Mouse (Mus musculus) colon, adult 2 months (tissue): ENCODE measurements around the gene Slc5a10. TPM values are rescaled to one million over a fixed set of nuclear protein-coding genes. Genes with fewer than 3 reads are reported as not detected.

Experiments used
- polyA plus RNA-seq: library from polyadenylated mRNA; depleted of rRNA; stranded (reverse); fragments of >200 nt; gene quantifications from 2 replicates; pipeline ENCODE4 v1.2.3, GENCODE M21; 2012; rRNA removed

The Slc5a10 gene
- polyA plus RNA-seq, result 0.10 TPM in 1 of 2 replicates, not detected in the other

DNA sequence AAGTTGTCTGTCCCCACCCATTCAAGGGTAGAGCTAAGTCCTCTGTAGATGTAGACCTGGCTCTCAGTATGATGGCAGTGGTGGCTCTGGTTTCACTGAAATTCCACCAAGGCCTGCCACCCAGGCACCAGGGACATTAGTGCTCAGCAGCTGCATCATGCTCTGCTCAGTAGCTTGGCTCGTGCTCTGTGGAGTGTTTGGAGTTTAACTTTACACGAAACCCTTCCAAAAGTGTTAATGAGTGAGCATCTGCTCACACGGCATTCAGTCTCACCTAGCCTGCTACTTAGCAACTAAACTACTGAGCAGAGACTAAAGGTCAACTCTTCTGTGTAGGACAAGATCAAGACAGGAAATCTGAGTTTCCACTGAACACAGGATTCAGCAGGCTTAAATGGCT is at the start of gene Slc5a10:
Slc5a10 (minus strand) TSS at position 191 of the 400 bp plus-strand sequence.

GRCm38 (mm10) chr11:61761584-61762407 is 41.2 kb upstream of the Slc5a10 start, which contains the start of gene Prpsap2:
TSS of gene Prpsap2 (minus strand) at chr11:61762088.

DNA sequence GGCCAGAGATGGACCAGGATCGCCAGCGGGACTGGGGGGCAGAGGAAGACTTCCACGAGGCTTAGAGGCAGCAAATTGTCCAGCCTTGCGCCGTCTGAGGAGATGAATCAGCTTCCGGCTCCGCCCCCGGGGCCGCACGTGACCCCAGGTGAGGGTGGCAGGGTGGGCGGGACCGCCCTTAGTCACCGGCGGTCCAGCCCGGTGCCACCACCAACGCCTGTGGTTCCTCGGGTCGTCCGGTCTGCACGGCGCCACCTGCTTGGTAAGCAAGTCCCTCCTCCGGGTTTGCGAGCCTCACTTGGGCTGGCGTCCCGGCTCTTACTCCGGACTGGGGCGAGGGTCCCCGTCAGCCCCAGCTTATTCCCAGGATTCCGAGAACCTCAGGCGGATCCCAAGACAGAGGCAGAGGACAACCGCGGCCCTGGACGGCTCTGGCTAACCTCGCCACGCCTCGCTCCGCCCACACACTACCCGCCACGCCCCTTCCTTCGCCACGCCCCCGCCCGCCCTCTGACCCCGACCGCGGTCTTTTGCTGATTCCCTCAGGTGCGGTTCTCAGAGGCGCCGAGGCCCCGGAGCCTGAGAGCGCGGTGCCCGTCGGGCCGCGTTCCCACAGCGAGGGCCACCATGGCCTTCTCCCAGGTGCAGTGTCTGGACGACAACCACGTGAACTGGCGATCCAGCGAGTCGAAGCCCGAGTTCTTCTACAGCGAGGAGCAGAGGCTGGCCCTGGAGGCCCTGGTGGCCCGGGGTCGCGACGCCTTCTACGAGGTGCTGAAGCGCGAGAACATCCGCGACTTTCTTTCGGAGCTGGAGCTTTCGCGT is 36.5 kb downstream of the Slc5a10 start, which contains the start of gene Fam83g:
Fam83g (plus strand) TSS at position 185 of the 825 bp plus-strand sequence.

DNA sequence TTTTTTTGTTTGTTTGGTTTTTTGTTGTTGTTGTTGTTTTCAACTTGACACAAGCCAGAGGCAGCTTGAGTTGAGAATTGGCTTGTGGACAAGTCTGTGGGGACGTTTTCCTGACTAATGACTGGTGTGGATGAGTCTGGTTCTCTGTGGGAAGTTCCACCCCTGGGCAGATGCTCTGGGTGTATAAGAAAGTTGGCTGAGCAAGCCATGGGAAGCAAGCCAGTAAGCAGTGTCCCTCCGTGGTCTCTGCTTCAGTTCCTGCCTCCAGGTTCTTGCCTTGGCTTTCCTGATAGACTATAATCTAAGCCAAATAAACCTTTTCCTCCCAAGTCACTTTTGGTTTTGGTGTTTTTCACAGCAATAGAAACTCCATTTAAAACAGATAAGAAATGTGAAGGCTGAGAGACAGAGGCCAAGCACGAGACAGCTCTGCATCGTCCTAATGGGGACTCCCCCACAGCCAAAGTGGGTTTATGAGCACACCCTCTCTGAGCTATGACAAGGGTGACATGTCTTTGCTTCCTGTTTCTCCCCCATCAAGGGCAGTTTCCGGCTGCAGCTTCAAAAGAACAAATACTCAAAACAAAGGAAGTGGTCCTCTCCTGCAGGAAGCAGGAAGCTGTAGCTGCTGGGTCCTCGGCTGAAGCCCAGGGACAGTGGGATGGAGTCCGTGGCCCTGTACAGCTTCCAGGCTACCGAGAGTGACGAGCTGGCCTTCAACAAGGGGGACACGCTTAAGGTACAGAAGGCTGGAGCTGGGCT is 67.8 kb downstream of the Slc5a10 start, which contains the start of gene Grap:
Grap (plus strand) TSS at position 580 of the 762 bp plus-strand sequence.

Other genes with a start within 250 kb of the Slc5a10 start
- gene Mfap4, start 235.4 kb downstream of the Slc5a10 start, polyA plus RNA-seq, result 147 and 156 TPM in 2 replicates
- 27.4 and 29.0 TPM in 2 replicates for gene Mapk7, start 226.4 kb downstream of the Slc5a10 start, polyA plus RNA-seq
- 14.2 and 22.8 TPM in 2 replicates for gene B9d1, start 215.7 kb downstream of the Slc5a10 start, polyA plus RNA-seq
- 19.4 and 20.3 TPM in 2 replicates for gene Epn2, start 141.1 kb downstream of the Slc5a10 start, polyA plus RNA-seq
- gene Grap, start 67.6 kb downstream of the Slc5a10 start, polyA plus RNA-seq, result 4.9 and 5.9 TPM in 2 replicates
- 19.0 and 22.9 TPM in 2 replicates for gene Fam83g, start 36.7 kb downstream of the Slc5a10 start, polyA plus RNA-seq
- 9.3 and 11.3 TPM in 2 replicates for gene Prpsap2, start 41.3 kb upstream of the Slc5a10 start, polyA plus RNA-seq
- gene Ulk2, start 134.2 kb upstream of the Slc5a10 start, polyA plus RNA-seq, result 24.3 and 33.4 TPM in 2 replicates
- 6.9 and 8.0 TPM in 2 replicates for gene Akap10, start 209.4 kb upstream of the Slc5a10 start, polyA plus RNA-seq
- gene Specc1, start 235.9 kb upstream of the Slc5a10 start, polyA plus RNA-seq, result 12.3 and 13.2 TPM in 2 replicates